Mouse (Mus musculus) bone marrow macrophage, adult 2 months (primary cell): ENCODE measurements around the gene Mga.

ENCODE experiments used
- CTCF ChIP-seq: IDR thresholded peaks from 2 replicates; pipeline ENCODE4 v1.5.1; 2012; ENCODE audit warnings: low read depth, mild to moderate bottlenecking, low read length, moderate library complexity
- POLR2A ChIP-seq: IDR thresholded peaks from 2 replicates; pipeline ENCODE4 v1.6.1; 2012; ENCODE audit warnings: mild to moderate bottlenecking, low read depth, low read length, borderline replicate concordance

GRCm38 (mm10) chr2:119987441-119987840, 90.4 kb downstream of the Mga start:
- TF ChIP-seq CTCF: no peak
- no peak for TF ChIP-seq POLR2A
